Mouse (Mus musculus) retina, postnatal 1 day (tissue): ENCODE measurements at regions not wholly inside any gene's neighbourhood (a gene's known extent, or its start where the extent isn't known, plus 50 kb on each side); places are given as distances from the start of the nearest gene placed in this dataset.

ENCODE experiments used
- DNase-seq: peaks from one replicate; pipeline ENCODE4 v3.0.0-alpha.2; 2012

DNA sequence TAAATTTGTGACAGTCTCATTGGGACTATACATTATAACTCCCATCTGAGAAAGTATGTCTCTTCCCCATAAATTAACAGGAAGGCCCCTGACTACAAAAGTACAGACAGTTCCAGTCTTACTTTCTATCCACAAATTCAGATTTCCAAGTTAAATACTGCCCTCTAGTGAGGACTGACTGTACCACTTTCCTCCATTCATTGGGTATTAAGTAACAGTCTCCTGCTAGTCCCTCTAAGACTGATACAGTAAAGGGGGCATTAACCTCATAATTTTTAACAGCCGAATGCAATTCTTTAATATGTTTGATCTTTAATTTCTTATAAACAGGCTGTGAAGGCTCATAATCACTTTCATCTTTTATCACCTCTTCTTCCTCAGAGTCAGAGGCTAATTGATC is 131.0 kb upstream of the Adcyap1 start:
- peak; percentile 50 for DNase-seq

DNA sequence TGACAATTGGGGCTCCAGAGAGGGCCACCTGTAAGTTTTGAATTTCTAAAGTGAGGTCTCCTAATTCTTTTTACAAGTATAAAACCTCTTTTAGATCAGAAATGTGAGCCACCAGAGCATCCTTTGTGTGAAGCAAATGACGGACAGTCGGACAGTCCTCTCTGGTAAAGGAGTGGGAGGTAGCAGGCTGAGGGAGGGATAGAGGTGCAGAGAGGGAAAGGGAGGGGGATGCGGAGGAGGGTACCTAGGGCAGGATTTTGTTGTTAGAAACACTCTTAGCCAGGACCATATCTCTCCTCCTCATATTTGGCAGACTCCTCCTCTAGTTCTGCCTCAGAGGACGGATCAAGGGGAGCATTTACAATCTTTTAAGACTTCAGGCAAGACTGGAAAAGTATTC is 130.3 kb upstream of the Adcyap1 start:
- DNase-seq, result no peak

DNA sequence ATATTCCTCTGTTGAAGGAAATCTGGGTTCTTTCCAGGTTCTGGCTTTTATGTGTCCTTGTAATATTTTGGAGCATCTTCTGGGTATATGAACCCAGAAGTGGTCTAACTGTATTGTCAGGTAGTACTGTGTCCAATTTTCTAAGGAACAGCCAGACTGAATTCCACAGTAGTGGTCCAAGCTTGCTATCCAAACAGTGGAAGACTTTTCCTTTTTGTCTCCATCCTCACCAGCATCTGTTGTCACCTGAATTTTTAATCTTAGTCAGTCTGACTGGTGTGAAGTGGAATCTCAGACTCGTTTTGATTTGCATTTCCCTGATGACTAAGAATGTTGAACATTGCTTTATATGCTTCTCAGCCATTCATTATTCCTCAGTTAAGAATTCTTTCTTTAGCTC is 114.8 kb upstream of the Adcyap1 start:
- no peak for DNase-seq

DNA sequence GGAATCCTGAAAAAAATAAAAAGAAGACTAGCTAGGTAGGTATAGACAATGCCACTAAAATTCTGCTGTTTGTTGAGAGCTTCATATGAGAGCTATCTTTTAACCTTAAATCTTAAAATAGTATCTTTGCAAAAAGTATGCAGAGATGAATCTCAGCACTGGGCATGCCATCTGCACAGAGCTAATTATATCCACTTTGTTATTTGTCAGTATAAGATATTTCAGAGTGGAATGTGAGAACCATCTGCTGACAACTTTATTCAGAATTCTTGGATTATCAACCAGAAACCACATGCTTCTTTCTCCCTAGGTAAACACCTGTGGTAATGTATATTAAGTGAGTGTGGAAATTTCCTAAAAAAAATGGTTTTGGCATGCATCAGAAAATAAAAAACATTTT is 94.3 kb upstream of the Adcyap1 start:
- no peak for DNase-seq

DNA sequence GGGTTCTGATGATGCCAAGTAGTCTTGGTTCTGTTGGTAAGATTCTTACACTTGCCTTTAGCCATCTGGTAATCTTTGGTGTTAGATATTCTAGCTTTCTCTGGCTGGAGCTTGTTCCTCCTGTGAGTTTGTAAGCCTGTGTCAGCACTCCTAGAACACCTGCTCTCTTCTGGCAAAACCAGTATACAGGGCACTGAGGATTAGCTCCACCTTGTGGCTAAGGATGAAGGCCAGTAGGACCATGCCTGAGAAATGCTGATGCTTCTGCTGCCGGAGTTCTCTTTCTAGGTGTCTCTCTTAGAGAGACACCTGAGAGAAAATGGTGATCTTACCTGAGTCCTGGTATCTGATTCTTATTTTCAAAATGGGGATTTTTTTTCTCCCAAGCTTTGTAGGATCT is 58.8 kb upstream of the Adcyap1 start:
- no peak for DNase-seq

DNA sequence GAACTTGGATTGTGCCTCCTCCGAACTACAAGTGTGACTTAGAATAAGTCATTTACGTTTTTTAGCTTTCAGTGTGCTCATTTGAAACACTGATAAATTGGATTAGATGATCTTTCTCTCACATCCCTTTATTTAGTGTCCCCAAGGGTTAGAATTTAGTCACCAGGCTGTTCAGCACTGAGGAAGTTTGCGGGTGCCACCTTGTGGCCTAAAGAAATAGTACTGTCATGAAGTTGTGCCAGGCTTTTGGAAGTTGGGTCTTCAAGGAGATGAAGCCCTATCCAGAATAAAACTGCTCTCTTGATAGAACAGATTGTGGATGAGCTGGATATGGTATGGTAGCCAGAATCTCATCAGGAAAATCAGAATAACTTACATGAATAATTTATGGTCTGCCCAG is 57.7 kb upstream of the Adcyap1 start:
- peak; percentile 56 for DNase-seq
